Mouse (Mus musculus) central nervous system, embryonic 14 days (tissue): Measurements from ENCODE around the gene Hsd17b10. TPM values are rescaled to one million over a fixed set of nuclear protein-coding genes. Genes with fewer than 3 reads are reported as not detected.

ENCODE experiments used
- polyA plus RNA-seq: library from polyadenylated mRNA; depleted of rRNA; stranded (reverse); fragments of >200 nt; gene quantifications from 2 replicates; pipeline ENCODE4 v1.2.3, GENCODE M21; 2012; rRNA removed

Hsd17b10 gene
- polyA plus RNA-seq = 70.7 and 77.8 TPM in 2 replicates

DNA sequence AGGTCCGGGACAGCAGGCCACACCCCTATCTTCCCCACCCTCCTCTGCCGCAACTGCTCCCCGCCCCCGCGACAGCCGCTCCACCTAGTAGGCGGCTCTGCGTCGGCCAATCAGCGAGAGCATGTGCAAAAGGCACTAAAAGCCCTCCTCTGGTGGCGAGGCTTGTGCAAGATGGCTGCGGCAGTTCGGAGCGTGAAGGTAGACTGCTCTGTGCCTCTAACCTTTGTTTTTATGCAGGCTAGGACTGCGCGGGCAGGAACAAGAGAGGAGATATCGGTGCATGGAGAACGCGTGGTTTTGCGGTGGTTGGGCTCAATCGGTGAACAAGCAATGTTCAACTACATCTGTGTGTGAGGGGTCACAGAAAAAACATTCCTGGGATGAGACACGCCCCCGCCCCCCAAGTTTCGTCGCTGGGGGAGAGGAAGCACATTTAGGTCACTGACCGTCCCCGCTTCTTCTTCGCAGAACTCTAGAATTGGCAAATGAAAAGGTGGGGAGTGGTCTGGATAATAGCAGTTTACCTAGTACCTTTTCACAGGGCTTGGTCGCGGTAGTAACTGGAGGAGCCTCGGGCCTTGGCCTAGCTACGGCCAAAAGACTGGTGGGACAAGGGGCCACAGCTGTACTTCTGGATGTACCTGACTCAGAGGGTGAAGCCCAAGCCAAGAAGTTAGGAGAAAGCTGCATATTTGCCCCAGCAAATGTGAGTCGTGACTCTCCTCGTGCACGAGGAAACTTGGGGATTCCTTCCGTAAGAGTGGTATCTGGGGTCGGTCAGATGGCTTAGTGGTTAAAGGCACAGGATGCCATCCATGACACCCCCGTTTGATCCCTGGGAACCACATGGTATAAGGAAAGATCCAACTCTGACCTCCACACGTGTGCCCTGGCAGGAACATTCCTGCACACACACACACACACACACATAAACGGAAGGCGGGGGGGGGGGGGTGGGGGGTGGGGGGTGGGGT, at the start of gene Hsd17b10:
Gene Hsd17b10, plus strand, starts transcription at position 109 of the 974 bp plus-strand sequence.

DNA sequence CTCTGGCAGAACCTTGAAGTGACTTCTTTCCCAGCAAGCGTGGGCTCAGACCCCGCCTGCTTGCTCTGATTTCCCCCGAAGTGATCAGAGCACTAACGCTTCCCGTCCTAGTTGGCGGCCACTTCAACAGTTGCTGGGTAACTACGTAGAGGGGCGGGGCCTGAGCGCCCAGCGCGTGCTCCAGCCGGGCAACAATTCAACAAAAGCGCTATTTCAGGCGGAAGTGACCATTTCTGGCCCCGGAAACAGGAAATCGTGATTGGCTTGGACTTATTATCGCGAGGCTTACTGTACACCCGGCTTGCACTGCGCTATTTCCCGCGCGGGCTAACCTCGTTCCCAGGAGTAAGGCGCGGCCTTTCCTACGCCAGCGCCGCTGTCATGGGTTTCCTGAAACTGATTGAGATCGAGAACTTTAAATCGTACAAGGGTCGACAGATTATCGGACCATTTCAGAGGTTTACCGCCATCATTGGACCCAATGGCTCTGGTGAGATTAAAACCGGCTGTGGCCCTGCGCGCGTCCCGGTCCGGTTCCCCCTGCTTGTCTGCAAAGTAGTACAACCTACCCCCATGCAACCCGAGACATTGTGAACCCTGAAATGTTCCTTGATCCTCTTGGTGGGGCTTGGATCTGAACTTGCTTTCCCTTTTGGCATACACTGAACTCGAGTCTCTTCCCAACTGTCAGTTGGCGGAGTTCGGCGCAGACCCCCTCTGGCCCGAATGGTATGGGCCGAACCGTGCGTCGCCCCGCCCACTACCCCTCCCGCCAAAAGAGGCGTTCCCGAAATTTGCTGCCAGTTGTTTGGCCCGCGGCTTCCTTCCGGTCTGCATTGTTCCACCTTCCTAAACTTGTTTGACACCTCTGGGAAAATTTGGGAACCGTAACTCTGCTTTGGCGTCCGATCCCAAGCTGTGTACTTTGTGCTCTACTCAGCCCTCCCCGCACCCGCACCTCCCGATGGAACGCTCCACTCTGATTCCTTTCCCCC, 14.8 kb downstream of the Hsd17b10 start, which contains the start of the genes Ribc1 and Smc1a:
Gene Ribc1, minus strand, starts transcription at position 145 of the 995 bp plus-strand sequence.
Gene Smc1a, plus strand, starts transcription at position 278 of the 995 bp plus-strand sequence.

Other genes with a start within 250 kb of the Hsd17b10 start
- gene Huwe1, start 201.0 kb upstream of the Hsd17b10 start, polyA plus RNA-seq = 122 and 135 TPM in 2 replicates
- 1.0 and 1.6 TPM in 2 replicates for gene Ribc1, start 14.4 kb downstream of the Hsd17b10 start, polyA plus RNA-seq
- 75.3 and 85.3 TPM in 2 replicates for gene Smc1a, start 14.6 kb downstream of the Hsd17b10 start, polyA plus RNA-seq
- gene Iqsec2, start 142.4 kb downstream of the Hsd17b10 start, polyA plus RNA-seq = 8.4 and 9.3 TPM in 2 replicates
- gene Kdm5c, start 231.2 kb downstream of the Hsd17b10 start, polyA plus RNA-seq = 46.3 and 52.3 TPM in 2 replicates